ENCODE assay signal across 11 mouse cellular contexts in the genomic region with DNA sequence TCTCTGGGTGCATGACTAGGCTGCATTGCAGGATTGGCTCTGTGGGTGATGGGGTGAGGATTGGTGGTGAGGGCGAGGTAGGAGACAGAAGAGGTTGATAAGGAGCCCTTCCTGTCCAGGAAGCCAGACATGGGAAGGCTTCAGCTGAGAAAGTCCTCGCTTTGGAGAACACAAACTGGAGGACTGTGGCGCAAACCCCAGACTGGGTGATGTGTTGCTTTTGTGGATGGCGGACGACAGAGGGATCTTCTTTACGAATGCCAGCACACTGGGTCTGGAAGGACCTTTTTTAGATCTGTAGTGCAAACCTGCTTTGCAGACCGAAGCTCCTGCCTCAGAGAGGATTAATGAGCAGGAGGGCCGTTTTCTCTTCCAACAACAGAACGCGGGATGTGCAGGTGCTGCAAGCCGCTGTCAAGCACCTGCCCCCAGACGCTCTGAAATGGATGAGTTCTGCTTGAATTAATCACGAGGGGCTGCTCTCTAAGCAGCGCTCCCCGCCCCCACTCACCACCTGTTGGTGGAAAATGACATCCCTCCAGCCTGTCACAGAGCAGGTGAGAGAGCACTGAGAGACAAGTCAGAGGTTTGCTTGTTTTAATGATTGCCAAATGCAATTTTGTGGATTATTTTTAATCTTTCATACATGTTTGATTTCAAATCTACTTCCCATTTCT.
A peak's percentile ranks its signal among the peaks of the same experiment; 100 is the strongest.
DNase-seq lines count a peak whose midpoint lies in the region; ATAC-seq and TF ChIP-seq lines count a peak whose summit lies in the region.
"Had no signal": no experiment of that assay in that cellular context is flagged by ENCODE, and none has a peak within 500 bp of the region (broad histone marks: within the 10 kb centered on the region; RNA-seq: fewer than 3 reads in every experiment).

No protein-coding gene starts in this region.

- no peaks in the 10 kb centered on the region for H3K4me1 ChIP-seq in embryonic facial prominence, embryonic 11.5 days (ENCODE audit: control insufficient read depth, insufficient read depth, low read length)
- peaks cover 5% of the 10 kb centered on the region; the same call in 1 of the 2 replicates for H3K4me1 ChIP-seq in embryonic facial prominence, embryonic 10.5 days
- peaks cover 17% of the 10 kb centered on the region for H3K4me1 ChIP-seq in hindbrain, embryonic 15.5 days (replicated peaks)
- H3K4me1 ChIP-seq in lung, adult 2 months (ENCODE audit: control insufficient read depth, insufficient read depth, low read length) = no peaks in the 10 kb centered on the region
- H3K4me1 ChIP-seq: heart, embryonic 15.5 days had no signal

- no peak for TF ChIP-seq POLR2A in lung, adult 2 months (IDR thresholded peaks at IDR 0.05; ENCODE audit: borderline replicate concordance, extremely low read depth, low read depth, low read length)

- H3K27ac ChIP-seq in embryonic facial prominence, embryonic 11.5 days (replicated peaks; ENCODE audit: low read depth, low read length) = no peak overlapping the region
- no peak overlapping the region for H3K27ac ChIP-seq in embryonic facial prominence, embryonic 10.5 days (replicated peaks)
- peak overlapping the region; percentile 47; the same call in 1 of the 2 replicates for H3K27ac ChIP-seq in hindbrain, embryonic 15.5 days (replicated peaks)
- H3K27ac ChIP-seq: heart, embryonic 15.5 days; limb, embryonic 12.5 days had no signal

- TF ChIP-seq CTCF in lung, adult 2 months (IDR thresholded peaks at IDR 0.05; ENCODE audit: insufficient read depth, low read length) = no peak

- H3K27me3 ChIP-seq in embryonic facial prominence, embryonic 11.5 days (ENCODE audit: control insufficient read depth, insufficient read depth, low read length) = no peaks in the 10 kb centered on the region
- no peaks in the 10 kb centered on the region for H3K27me3 ChIP-seq in embryonic facial prominence, embryonic 10.5 days (replicated peaks; ENCODE audit: low read depth, poor library complexity, severe bottlenecking)
- H3K27me3 ChIP-seq in hindbrain, embryonic 15.5 days = no peaks in the 10 kb centered on the region
- H3K27me3 ChIP-seq: heart, embryonic 15.5 days; limb, embryonic 12.5 days had no signal

- H3K36me3 ChIP-seq in embryonic facial prominence, embryonic 11.5 days (replicated peaks; ENCODE audit: control insufficient read depth, insufficient read depth, low read depth, low read length) = no peaks in the 10 kb centered on the region
- H3K36me3 ChIP-seq in embryonic facial prominence, embryonic 10.5 days (replicated peaks) = no peaks in the 10 kb centered on the region
- no peaks in the 10 kb centered on the region for H3K36me3 ChIP-seq in hindbrain, embryonic 15.5 days
- H3K36me3 ChIP-seq: heart, embryonic 15.5 days; limb, embryonic 12.5 days had no signal

- peak; percentile 17 for DNase-seq in embryonic facial prominence, embryonic 11.5 days (ENCODE audit: low spot score)
- no peak for DNase-seq in embryonic facial prominence, embryonic 10.5 days (ENCODE audit: low spot score)
- peak; percentile 31 for DNase-seq in right cerebral cortex, adult 18-20 months
- DNase-seq in right cerebral cortex, postnatal 36 days (ENCODE audit: low spot score in 2 of 2) = no peak
- DNase-seq in right cerebral cortex, postnatal 25 days = peak; percentile 23
- no peak for DNase-seq in lung, postnatal 10 days
- no peak for DNase-seq in lung, adult 2 months
- DNase-seq: lung, postnatal 36 days had no signal

- H3K4me2 ChIP-seq in embryonic facial prominence, embryonic 11.5 days (ENCODE audit: low read depth, low read length) = no peak overlapping the region
- peak overlapping the region; percentile 18 for H3K4me2 ChIP-seq in hindbrain, embryonic 15.5 days
- H3K4me2 ChIP-seq: heart, embryonic 15.5 days; limb, embryonic 12.5 days had no signal

- H3K4me3 ChIP-seq in embryonic facial prominence, embryonic 11.5 days (ENCODE audit: low read depth, low read length) = no peak overlapping the region
- H3K4me3 ChIP-seq in embryonic facial prominence, embryonic 10.5 days = no peak overlapping the region
- no peak overlapping the region for H3K4me3 ChIP-seq in hindbrain, embryonic 15.5 days
- no peak overlapping the region for H3K4me3 ChIP-seq in lung, adult 2 months (replicated peaks; ENCODE audit: extremely low read depth, low read depth, low read length)
- H3K4me3 ChIP-seq: heart, embryonic 15.5 days; limb, embryonic 12.5 days had no signal

- 38% methylated on average over 15 of the region's 15 CpGs for WGBS in embryonic facial prominence, embryonic 11.5 days
- WGBS in embryonic facial prominence, embryonic 10.5 days = 40% methylated on average over 15 of the region's 15 CpGs
- WGBS in hindbrain, embryonic 15.5 days = 35% methylated on average over 15 of the region's 15 CpGs
- 45% methylated on average over 15 of the region's 15 CpGs for WGBS in lung, adult 2 months

- H3K9ac ChIP-seq in embryonic facial prominence, embryonic 11.5 days (replicated peaks; ENCODE audit: low read length) = no peak overlapping the region
- H3K9ac ChIP-seq in hindbrain, embryonic 15.5 days = no peak overlapping the region
- H3K9ac ChIP-seq: heart, embryonic 15.5 days; limb, embryonic 12.5 days had no signal

- ATAC-seq in embryonic facial prominence, embryonic 11.5 days (replicated peaks; ENCODE audit: insufficient number of reproducible peaks, low FRiP score, low TSS enrichment, low read depth) = no peak
- peak; percentile 55; the same call in 1 of the 2 replicates for ATAC-seq in hindbrain, embryonic 15.5 days (ENCODE audit: low FRiP score, low read depth)

- H3K9me3 ChIP-seq in embryonic facial prominence, embryonic 11.5 days (replicated peaks; ENCODE audit: control insufficient read depth, low read length) = no peaks in the 10 kb centered on the region
- no peaks in the 10 kb centered on the region for H3K9me3 ChIP-seq in embryonic facial prominence, embryonic 10.5 days
- H3K9me3 ChIP-seq in hindbrain, embryonic 15.5 days = no peaks in the 10 kb centered on the region
- H3K9me3 ChIP-seq: heart, embryonic 15.5 days; limb, embryonic 12.5 days had no signal

Comparison
In these comparisons a context has a peak if more than half of its experiments do, and no peak if none do; other contexts are left out.
1. DNase-seq: peak in embryonic facial prominence, embryonic 11.5 days (single experiment), right cerebral cortex, adult 18-20 months (single experiment) and right cerebral cortex, postnatal 25 days (single experiment); none in embryonic facial prominence, embryonic 10.5 days (single experiment), right cerebral cortex, postnatal 36 days (0 of 2), lung, postnatal 10 days (single experiment) and lung, adult 2 months (single experiment).